Mouse (Mus musculus): Measurements from ENCODE around the gene Grin1.

The Grin1 gene

DNA sequence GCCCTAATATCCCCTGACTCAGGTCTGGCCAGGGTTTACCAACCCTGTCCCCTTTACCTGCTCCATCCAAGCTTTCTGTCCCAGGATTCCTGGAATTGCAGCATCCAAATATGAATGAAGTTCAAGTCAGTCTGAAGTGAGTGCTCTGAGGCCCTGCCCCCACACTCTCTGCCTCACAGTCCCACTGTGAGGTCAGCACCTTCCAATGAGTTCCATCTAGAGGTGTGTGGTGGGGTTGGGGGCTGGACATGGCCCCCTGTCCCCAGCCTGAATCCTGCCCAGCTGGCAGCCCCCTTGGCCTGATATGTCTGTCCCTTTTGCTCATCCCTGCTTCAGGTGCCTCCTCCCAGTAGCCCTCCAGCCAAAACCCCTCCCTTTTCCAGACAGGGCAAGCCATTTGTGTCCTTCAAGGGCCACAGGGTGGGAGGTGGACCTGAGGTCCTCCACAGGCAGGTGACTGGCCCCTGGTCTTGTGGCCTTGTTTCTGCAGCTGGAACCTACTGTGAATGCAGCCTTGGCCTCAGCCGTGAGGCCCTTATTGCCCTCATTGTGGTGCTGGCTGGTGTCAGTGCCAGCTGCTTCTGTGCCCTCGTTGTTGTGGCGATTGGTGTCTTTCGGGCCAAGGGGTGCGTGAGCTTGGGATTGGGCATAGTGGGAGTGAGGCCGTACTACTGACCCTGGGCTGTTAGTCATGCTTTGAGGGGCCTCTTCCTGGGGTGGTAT, 30.9 kb downstream of the Grin1 start, which contains the start of gene Tmem210:
Gene Tmem210 (plus strand): TSS at position 219 of the 723 bp plus-strand sequence.
- in situ Hi-C loops (cut with MboI, MseI), result no loop called here

DNA sequence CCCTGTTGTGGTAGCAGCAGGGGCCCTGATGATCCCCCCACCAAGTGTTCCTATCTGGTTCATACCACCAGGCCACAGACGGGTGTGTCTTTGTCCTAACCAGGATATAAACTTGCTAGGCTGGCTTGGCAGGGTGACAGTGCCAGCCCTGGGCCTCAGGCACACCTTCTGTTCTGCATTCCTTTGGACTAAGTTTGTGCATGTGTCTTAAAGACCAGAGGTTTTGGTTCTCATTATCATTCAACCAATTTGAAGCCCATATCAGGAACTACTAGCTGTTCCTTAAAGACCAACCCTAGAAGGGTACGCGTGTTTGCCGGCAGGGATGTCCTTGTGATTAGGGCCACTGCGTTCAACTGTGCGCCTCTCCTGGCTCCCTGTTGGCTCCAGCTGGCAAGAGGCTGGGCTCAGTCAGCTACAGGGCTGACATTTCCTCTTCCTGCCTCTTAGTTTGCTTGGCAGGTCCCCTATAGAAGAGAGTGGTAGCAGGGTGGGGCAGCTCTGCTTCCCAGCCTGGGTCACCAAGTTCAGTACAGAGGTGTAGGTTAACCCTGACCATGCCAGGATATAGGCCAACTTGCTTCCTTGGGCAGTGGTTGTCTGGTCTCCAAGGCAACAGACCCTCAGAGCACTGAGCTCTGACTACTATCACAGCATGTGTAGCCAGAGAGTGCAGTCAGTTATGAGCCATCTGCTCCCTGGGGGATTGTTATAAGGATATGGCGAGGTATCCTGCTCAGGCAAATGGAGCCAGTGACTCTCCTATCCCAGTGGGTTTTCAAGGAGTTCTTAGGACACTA, 31.9 kb downstream of the Grin1 start:
- in situ Hi-C loops (cut with MboI, MseI), result no loop called here

DNA sequence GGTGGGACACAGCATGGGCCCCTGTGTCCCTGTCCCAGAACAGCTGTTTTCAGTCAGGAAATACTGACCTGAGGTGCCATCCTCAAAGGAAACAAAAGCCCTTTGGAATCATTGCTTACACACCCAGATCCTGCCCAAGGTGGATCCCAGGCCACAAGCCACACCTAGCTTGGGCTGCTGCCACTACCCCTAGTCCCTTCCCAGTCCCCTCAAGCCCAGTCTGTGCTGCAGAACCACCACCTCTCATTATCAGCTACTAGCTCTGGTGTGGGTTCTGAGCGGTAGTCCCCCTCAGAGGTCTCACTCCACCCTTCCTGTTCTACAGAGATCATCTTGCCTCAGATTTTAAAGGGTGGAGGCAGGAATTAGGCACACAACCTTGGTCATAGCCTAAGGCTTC, 32.7 kb downstream of the Grin1 start:
- in situ Hi-C loops (cut with MboI, MseI), result no loop called here

- in situ Hi-C loops (cut with MboI, MseI), result no loop called here
Observed at GRCm38 (mm10) chr2:25285551-25285950, 33.4 kb downstream of the Grin1 start.

- in situ Hi-C loops (cut with MboI, MseI), result no loop called here
Observed at GRCm38 (mm10) chr2:25278928-25279882, 39.8 kb downstream of the Grin1 start.

- in situ Hi-C loops (cut with MboI, MseI), result loop anchor here (5.0 to 25.0 kb wide), 2 partner anchors 59 to 886 kb away; partner anchors contain the start of gene Man1b1
Observed at GRCm38 (mm10) chr2:25273010-25273409, 46.0 kb downstream of the Grin1 start.

- in situ Hi-C loops (cut with MboI, MseI), result loop anchor here (5.0 to 25.0 kb wide), 2 partner anchors 60 to 885 kb away; partner anchors contain the start of gene Man1b1
Observed at GRCm38 (mm10) chr2:25272515-25272914, 46.5 kb downstream of the Grin1 start.

GRCm38 (mm10) chr2:25271827-25272511, 47.0 kb downstream of the Grin1 start, which contains the start of the genes Ssna1 and Anapc2:
Gene Ssna1 (minus strand): TSS chr2:25272438.
Gene Anapc2 (plus strand): TSS chr2:25272478.
- in situ Hi-C loops (cut with MboI, MseI), result loop anchor here (5.0 to 25.0 kb wide), 2 partner anchors 60 to 885 kb away; partner anchors contain the start of gene Man1b1

GRCm38 (mm10) chr2:25267746-25268309, 51.2 kb downstream of the Grin1 start:
- in situ Hi-C loops (cut with MboI, MseI), result loop anchor here (25.0 kb wide), 1 partner anchor 881 kb away; no protein-coding TSS in a partner anchor

DNA sequence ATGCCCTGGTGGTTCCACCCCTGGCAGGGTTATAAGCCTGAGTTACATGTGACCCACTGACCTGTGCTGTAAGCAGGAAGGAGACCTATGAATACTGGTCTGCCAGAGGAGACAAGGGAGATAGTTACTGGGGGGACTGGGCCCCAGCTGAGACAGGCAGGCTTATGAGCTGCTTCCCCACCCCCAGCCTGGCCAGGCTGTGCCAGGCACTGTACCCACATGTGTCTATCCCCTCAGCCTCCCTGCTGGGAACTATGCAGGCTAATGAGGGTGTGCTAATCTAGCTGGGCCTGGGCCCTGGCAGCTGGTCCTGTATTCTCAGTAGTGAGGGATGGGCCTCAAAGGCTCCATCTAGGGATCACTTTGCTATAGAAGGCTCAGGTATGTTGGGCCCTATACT, 51.7 kb downstream of the Grin1 start:
- in situ Hi-C loops (cut with MboI, MseI), result loop anchor here (25.0 kb wide), 1 partner anchor 880 kb away; no protein-coding TSS in a partner anchor

GRCm38 (mm10) chr2:25266720-25267119, 52.3 kb downstream of the Grin1 start:
- in situ Hi-C loops (cut with MboI, MseI), result loop anchor here (25.0 kb wide), 1 partner anchor 879 kb away; no protein-coding TSS in a partner anchor

GRCm38 (mm10) chr2:25265897-25266656, 52.9 kb downstream of the Grin1 start:
- in situ Hi-C loops (cut with MboI, MseI), result loop anchor here (25.0 kb wide), 1 partner anchor 879 kb away; no protein-coding TSS in a partner anchor

GRCm38 (mm10) chr2:25264851-25265250, 54.1 kb downstream of the Grin1 start:
- in situ Hi-C loops (cut with MboI, MseI), result loop anchor here (25.0 kb wide), 1 partner anchor 878 kb away; no protein-coding TSS in a partner anchor

- in situ Hi-C loops (cut with MboI, MseI), result loop anchor here (25.0 kb wide), 1 partner anchor 877 kb away; no protein-coding TSS in a partner anchor
Observed at GRCm38 (mm10) chr2:25264286-25264660, 54.7 kb downstream of the Grin1 start.

DNA sequence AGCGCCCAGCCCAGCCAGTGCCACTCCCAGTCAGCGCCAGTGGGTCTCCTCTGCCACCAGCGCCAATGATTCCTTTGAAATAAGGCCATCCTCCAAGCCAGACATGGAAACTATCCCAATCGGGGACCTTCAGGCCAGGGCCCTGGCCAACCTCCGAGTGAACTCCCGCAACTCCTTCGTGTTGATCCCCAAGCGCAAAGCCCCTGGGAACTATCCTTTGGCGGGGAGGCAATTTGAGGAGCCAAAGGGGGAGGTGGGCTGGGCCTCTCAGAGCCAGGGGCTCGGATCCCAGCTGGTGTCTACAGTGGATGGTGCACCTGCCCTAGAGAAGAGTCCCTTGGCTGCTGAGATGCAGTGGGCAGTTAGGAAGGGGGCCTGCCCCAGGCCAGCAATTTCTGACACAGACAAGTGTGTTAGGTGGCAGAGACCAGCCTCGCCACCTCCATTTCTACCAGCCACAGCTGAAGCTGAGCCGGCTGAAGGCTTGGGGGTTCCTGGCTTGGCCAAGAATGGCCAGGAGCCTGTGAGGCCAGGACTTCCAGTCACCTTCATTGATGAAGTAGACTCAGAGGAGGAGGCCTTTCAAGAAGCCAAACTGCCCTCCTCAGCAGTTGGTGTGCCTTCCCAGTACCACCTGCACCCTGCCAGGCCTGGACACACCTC, 55.2 kb downstream of the Grin1 start:
- in situ Hi-C loops (cut with MboI, MseI), result loop anchor here (25.0 kb wide), 1 partner anchor 876 kb away; no protein-coding TSS in a partner anchor

DNA sequence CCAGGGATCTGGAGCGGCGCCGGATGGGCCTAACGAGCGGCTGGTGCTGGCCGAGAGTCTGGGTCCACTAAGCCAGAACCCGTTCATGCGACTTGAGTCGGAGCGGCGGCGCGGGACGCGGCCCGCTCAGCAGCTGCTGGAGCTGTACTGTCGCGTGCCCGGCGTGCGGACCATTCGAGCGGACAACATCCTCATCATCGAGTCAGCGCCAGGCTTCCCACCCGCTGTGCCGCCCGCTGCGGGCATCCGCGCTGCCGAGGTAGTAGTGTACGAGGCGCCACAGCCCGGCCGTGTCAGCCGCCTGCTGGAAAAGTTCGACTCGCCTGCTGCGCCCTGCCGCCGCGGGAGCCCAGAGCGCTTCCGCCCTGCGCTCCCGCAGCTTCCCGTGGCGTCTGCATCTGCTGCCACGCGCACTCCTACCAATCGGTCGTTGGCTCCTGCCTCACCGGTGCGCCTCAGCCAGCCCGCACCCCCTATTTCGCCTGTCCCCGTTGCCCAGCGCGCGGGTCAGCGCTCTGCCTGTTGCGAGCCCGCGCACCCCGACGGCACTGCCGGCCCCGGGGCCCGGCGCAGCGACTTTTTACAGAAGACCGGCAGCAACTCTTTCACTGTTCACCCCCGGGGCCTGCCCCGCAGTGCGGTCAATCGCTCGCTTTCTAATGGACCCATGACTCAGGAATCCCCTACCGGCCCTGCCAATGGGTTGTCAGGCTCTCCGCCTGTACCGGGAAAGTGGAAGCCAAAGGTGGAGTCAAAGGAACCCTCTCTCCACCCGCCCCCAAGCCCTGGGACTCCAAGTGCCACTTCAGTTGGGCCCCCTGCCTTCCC, 56.0 kb downstream of the Grin1 start:
- in situ Hi-C loops (cut with MboI, MseI), result loop anchor here (25.0 kb wide), 1 partner anchor 876 kb away; no protein-coding TSS in a partner anchor

GRCm38 (mm10) chr2:25262291-25262767, 56.7 kb downstream of the Grin1 start, which contains the start of gene Tprn:
Gene Tprn (plus strand): TSS chr2:25262618.
- in situ Hi-C loops (cut with MboI, MseI), result loop anchor here (25.0 kb wide), 1 partner anchor 875 kb away; no protein-coding TSS in a partner anchor

All from T-helper 2 cell (primary cell).